Mouse (Mus musculus) right cerebral cortex, postnatal 10 days (tissue): Measurements from ENCODE around the gene Setd2.

Experiments used
- DNase-seq, 2 experiments: peaks; one replicate each; pipeline ENCODE4 v3.0.0; 2021; ENCODE audit warnings: low spot score in 2 of 2

The Setd2 gene

DNA sequence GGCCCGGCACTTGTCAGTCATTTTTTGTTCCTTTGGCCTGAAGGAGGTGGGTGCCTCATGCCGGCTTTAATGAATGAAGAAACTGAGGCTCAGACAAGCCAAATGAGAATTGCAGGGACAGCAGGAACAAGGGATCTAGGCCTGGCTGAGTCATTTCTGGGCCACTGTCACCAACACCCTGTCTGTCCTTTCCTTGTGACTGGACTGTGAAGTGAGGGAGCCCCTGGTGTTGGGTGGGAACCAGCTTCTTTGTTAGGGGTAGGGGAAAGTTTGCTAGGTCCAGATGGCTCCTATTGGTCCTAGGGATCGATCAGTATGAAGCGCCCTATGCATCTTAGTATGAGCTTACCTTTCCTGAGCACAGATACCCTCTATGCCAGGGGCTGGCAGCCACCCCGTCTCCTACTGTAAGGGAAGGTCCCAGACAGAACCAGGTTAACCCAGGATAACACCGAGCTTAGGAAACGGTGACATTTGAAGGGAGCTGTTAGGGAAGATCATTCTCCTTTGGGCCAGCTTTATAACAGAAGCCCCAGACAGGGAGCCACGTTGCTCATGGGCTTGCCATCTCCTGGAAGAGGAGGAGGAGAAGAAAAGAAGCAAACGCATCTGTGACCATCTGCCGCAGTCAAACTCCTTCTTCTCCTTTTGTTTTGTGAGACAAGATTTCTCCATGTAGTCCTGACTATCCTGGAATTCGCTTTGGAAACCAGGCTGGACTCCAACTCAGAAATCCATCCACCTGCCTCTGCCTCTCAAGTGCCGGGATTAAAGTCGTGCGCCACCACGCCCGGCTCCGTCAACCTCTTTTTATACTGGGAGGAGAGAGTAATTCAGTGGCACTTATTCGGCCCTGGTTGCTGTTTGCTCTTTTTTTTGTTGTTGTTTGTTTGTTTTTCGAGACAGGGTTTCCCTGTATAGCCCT is 122.6 kb downstream of the Setd2 start:
- DNase-seq, result no peak

DNA sequence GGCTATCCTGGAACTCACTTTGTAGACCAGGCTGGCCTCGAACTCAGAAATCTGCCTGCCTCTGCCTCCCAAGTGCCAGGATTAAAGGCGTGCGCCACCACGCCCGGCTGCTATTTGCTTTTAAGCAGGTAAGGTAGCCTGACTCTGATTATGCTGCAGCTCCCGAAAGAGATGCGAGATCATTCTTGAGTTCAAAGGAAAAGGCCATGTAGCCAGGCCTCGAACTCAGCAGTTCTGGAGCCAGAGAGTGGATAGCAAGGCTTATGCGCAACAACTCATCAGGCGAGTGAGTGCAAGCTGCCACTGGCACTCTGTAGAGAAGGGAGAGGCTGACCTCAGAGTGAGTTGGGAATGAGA is 123.2 kb downstream of the Setd2 start:
- no peak for DNase-seq

DNA sequence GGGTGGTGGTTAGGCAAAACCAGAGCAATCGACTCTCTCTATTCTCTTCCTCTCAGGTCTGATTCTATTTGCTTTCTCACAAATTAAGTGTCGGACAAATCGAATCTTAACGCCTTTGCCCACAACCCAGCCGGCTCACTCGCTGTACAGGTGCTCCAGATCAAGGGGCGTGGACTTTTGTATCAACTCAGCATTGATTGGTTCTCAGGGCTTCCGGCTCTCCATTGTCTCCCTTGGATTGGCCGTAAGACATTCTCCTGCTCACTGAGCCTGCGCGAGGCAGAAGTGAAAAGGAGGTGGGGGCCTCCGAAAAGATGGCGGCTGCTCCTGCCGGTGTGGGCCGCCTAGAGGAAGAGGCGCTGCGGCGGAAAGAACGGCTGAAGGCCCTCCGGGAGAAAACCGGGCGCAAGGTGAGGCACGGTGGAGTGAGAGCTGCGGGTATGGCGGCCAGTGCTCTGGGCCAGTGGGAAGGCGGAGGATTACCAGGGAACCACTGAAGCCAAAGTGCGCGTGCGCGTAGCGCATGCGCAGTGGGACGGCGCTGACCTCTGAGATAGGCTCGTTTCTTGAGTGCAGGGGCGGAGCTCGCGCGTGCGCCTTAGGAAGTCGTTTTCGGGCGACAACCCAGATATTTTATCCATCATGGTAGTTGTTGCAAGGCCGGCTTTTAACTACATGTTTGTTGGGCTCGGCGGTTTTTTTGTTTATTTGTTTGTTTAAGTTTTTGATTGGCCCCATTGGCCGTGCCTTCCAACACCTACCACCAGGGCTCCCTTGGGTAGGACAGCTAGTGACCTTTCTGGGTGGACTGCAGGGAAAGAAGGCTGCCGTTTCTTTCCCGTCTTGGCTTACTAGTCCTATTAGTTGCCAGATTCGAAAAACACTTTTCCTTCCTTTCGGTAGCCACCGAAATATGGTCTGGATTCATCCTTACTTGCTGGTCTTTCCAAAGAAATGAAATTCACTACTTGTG is 124.1 kb downstream of the Setd2 start, which contains the start of gene Ccdc12:
TSS of gene Ccdc12 (plus strand) at position 255 of the 973 bp plus-strand sequence.
- peak; percentile 96 to 97 for DNase-seq

DNA sequence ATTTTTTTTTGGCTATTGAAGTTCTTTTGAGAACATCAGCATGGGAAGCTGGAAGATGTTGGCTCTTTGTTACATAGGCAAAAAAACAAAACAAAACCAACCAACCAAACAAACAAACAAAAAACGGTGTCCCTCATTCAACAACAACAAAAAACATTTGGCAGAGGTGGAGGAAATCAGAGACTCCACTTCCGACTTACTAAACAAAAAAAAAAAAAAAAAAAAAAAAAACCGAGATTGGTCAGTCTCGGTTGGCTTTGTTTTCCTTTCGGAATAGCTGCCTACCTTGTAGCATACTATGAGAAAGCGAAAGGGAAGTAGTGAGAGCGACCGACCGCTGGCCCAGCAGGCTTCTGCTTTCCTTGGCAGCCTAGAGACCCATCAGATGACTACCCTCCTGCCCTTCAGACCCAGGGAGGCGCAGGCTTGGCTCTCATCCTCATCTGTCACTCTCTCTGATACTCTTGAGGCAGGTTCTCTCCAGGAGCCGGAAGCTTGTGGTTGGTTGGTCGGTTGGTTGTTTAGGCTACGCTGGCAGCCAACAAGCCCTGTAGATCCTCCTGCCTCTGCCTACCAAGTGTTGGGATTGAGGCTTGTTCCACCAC is 125.2 kb downstream of the Setd2 start:
- peak; percentile 52 to 57 for DNase-seq

DNA sequence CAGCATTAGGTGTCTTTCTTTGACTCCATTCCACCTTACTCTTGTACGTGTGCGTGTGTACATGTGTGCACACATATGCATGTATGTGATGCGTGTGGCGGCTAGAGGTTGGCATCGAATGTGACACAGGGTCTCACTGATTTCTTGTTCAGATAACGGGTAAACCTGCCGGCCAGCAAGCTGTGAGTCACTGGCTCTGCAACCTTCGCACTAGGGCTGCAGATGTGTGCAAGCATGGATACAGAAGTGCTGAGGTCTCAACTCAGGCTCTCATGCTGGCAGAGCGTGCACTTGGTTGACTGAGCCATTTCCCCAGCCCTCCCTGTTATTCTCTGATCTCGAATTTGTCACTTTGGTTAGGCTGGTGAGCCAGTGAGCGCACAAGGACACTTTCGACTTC is 127.1 kb downstream of the Setd2 start:
- DNase-seq, result no peak

DNA sequence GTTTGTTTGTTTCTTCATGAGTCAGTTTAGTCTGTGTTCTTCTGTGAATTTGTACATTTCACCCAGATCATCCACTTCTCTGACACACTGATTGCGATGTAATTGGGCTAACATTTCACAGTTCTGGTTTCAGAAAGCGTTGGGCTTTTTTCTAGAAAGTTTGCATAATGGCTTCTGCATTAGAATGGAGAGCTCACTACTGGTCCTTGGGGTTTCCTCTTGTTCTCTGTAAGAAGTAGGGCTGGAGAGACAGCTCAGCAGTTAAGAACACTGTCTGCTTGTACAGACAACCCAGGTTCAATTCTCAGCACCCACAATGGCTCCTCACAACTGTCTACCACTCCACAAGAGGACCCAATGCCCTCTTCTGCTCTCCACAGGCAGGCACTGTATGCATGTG is 127.8 kb downstream of the Setd2 start:
- DNase-seq, result no peak

DNA sequence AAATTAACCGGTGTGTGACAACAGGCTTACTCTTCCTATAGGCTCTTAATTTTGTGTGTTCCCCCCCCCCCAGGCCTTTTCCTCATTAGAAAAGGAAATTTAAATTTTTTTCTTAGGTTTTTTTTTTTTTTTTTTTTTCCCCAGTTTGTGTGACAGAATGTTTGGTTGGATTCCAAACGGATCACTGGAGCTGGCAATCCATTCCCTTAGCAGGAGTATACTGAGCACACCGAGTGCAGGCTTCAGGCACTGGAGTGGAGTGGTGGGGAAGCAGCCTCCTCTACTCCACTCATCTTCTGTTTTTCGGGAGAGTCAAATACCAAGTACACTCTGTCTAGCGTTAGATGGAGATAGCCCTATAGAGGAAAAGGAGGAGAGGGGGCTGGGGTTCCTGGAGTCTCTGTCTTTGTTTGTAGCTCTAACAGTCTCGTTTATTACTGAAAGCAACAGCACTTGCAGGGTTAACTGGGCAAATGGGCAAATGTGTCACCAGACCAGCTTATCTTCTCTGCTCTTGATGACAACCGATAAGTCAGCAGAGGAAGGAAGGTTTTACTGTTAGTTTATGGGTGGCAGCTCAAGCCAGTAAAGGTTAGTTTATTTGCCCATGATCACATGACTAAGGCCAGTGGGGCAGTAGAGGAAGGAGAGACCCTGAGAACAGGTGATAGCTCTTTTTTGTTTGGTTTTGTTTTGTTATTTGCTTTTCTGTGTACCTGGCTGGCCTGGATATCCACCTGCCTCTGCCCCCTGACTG is 128.6 kb downstream of the Setd2 start:
- DNase-seq, result no peak

DNA sequence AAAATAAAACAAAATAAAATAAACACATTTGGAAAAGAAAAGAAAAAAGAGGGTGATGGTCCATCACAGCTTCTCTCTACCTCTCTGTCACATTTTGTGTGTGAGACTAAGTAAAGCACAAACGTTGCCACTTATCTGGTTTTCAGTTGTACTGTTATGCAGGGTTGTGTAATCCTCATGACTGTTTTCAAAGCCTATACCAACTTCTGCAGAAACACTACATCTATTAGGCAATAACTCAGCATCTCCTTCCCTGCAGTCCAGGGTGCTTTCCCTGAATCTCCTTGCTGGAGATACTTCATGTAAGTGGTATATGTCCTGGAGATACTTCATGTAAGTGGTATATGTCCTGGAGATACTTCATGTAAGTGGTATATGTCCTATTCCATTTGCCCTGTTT is 130.4 kb downstream of the Setd2 start:
- DNase-seq, result no peak

DNA sequence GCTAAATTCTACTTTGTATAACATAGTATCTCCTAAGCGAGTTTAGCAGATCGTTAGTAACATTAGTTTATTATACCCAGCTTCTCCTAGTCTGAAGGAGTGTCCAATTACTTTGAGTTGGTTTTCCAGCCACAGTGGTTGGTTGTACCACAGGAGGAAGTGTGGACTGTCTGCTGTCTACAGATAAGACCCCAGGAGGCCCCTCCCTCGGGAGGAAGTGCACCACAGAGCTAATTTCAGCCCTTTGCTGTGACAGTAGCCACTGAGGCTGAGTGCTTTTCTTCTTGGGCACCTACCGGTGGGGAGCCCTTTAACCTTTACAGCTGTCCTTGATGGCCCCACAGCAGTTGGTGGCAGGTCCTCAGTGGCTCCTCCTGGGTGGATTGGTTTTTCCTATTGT is 133.5 kb downstream of the Setd2 start:
- DNase-seq, result peak in 1 of 2 experiments; percentile 50

DNA sequence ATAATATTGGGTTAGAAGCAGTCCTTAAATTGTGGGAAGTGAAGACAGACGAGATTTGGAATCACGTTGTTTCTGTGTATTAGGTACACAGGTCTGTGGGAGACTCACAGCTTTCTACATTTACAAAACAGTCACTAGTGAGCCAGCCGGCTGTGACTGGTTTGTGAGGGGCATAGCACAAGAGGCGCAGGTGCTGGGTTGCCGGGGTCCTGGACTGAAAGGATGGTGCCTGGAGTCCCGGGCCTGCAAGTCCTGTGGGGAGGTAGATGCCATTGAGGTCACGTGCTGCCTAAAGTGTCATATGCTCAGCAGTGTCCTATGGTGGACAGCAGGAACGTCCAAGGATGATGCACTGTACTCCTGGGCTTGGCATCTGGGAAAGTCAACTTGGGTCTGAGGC is 134.0 kb downstream of the Setd2 start:
- DNase-seq, result no peak

DNA sequence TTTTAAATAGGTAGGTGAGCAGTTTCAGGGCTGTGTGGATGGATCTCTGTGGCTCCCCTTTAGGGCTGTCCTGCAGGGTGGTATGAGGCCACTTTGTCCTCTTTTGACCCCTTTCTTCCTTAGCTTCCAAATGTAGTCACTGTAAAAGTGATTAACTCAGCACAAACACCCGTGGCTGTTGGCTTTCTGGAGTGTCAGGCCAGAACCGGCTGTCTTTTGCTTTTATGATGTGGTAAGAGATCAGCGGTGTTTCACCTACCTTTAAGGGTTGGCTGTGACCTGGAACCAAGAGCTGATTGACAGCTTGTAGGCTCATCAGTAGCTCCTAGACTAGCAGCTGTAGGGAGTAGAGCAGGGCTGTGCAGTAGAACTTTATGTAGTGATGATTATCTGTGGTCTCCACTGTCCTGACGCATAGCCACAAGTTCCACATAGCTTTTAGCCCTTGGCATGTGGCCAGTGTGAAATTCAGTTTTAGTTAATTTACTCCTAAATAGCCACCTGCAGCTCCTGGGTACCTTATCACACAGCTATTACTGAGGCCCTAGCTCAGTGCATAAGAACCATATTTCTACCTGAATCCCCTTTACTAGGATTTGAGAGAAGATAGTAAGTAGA is 134.9 kb downstream of the Setd2 start:
- no peak for DNase-seq
